Mouse (Mus musculus) megakaryocyte, embryonic 14.5 days (primary cell): ENCODE measurements around the gene Ccdc27.

ENCODE experiments used
- FLI1 ChIP-seq: IDR thresholded peaks from 2 replicates; pipeline ENCODE4 v1.6.1; 2012; ENCODE audit warnings: low read length, inconsistent platforms, mixed read lengths
- GATA1 ChIP-seq: IDR thresholded peaks from 3 replicates; pipeline ENCODE4 v1.6.1; 2012; ENCODE audit warnings: mixed read lengths, low read length, inconsistent platforms, borderline replicate concordance

DNA sequence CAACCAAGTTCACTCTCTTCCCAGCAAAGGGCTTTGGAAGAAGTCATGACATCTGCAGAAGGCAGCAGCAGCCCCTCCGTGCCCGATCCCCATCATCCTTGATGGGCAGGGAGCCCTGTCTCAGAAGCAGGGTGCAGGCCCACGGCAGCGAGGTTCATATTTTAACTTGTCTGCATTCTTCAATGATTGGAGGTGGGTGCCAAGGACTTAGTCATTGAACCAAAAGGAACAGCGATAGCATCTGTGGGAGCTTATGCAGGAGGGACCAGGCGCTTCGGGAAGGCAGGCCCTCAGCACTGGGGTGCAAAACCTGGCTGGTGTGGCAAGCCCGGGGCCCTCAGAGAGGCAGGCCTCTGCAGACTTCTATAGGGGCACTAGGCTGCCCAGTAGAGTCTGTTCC lies 44.0 kb upstream of the Ccdc27 start:
- TF ChIP-seq GATA1, result no peak
- no peak for TF ChIP-seq FLI1
